Mouse (Mus musculus): ENCODE data around the gene Ncor2. TPM values are rescaled to one million over a fixed set of nuclear protein-coding genes. Genes with fewer than 3 reads are reported as not detected.

The Ncor2 gene
- total RNA-seq, 2 experiments from 2014 or later: 112 to 125 TPM

DNA sequence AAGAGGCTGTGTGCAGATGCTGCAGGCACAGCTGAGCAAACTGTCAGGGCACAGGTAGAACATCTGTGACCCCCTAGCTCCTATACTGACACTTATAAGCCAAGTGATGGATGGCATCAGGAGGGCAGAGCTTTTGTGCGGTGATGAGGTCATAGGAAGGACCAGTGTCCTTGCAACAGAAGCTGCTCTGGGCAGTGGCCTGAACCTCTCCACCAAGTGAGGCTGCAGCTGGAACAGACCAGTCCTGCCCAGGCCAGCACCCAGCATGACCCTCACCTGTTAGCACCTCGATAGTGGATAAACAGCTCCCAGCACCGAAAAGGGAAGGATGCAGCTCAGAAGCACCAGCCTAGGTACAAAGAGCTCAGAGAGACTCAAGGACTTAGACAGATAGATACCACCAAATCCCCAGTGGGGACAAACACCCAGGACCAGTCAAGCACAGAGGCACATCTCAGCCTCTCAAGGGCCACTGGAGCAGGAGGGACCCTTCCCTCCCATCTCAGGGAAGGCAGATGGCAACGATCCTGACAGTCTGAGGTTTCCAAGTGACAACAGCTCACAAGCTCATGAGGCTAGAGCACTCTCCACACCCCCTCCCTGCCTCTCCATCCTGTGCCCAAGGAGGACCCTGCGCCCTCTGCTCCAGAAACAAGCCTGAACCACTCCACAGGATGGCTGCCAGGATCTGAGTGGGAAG is 42.6 kb downstream of the Ncor2 start:
- intact Hi-C loops (cut with DNase I): no loop called here
- DNase-seq: no peak

DNA sequence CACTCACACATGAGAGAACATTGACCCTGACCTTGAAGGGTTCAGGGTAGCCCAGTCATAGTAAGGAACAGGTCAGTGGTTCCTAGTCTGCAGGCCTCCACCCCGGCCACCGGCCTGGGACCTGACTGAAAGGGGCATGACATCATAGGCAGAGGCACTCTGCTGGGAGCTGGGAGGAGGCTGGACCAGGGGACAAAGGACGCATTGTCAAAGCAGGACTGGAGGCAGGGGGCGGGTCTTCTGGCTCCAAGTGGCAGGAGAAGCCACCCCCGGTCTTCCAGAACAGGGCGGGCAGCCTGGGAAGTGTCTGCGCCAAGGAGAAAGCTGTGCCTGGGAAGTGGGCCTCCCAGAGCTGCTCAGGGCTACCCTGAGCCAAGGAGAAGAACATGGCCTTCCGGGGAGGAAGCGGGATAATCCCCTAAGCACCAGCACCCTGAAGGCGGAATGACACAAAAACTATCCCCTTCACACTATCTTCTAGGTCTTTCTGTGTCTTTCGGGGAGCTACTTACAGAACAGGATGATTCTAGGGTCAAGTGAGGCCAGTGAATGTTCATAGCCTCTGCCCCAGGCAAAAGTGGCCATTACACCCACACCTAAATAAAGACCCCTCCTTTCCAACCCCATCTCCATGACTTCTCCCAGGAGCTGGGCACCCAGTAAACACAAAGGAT is 44.1 kb downstream of the Ncor2 start:
- peak; percentile 82 for DNase-seq
- intact Hi-C loops (cut with DNase I): no loop called here

DNA sequence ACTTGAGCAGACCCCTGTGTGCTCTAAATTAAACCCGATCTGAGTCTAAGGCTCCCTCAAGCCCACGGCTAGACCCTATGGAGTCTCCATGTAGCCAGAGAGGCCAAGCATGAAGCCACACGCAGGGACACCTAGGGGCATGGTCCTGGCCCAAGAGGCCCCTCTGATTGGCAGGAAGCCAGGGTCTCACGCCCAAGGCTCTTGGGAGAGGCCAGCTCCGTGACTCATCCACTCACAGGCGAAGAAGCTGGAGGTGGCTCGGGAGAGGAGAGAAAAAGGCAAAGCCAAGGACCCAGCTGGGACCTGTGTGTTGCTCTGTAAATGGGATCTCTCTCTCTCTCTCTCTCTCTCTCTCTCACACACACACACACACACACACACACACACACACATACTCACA is 44.6 kb downstream of the Ncor2 start:
- DNase-seq: peak; percentile 61 to 64
- intact Hi-C loops (cut with DNase I): no loop called here

DNA sequence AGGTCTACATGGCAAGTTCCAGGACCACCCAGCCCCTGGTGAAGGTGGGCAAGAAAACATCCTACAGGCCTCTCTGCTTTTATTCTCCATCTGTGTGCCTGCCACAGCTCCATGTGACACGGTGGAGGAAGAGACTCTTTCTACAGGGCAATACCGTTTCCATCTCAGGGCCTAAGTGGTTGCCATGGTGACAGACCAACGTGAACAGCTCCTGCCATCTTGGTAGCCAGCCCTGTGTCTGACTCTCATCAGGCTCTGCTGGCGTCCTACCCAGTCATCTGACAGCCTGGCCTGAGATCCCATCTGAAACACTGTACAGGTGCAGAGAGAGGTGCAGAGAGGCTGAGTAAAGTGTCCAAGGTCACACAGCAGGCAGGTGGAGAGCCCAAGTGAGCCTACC is 45.4 kb downstream of the Ncor2 start:
- no peak for DNase-seq
- intact Hi-C loops (cut with DNase I): no loop called here

DNA sequence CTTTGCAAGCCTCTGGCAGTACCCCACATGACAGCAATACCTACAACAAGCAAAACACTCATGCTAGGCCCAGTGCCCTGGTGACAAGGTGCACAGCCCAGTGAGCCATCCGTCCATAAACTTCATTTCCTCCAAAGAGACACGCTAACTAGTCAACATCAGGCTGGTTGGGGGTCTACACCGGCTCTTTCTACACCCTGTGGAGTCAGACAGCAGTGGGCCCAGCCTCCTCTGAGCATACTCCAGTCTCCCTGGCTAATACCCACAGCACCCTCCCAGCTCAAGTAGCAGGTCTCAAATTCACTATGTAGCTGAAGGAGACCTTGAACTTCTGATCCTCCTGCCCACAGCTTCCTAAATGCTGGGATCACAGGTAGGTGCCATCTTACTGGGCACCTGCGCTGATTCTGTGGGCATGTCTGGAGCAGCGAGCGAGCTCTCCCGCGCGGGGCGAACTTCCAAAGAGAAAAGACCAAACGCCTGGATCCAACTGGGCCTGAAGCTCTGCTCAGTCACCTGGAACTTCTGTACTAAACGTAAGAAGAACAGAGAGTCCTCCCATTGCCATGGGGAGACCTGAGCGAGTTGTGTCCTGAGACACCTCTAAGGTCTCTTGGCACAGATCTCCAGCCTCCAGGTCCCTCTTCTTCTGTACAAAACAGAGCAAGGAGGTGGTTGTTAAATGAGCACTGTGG is 46.3 kb downstream of the Ncor2 start:
- intact Hi-C loops (cut with DNase I): no loop called here

DNA sequence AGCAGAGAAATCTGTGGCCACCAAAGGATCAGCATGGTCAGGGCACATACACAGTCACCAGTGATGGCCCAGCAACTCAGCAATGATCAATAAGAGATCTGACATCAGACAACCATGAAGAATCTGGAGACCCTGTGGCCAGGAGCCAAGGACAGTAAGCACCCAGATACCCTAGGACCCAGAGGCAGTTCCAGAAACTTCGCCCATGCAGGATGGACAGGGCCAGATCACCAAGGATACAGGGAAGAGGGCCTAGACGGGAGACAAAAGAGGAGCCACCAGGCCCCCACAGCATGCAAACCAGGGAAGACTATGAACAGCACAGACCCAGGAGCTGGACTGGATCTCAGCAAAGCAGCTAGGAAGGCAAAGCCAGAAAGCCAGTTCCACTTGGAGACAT is 47.0 kb downstream of the Ncor2 start:
- intact Hi-C loops (cut with DNase I): no loop called here
- no peak for DNase-seq

More for the DNA sequence above, 46.3 kb downstream of the Ncor2 start:
- DNase-seq: no peak

DNA sequence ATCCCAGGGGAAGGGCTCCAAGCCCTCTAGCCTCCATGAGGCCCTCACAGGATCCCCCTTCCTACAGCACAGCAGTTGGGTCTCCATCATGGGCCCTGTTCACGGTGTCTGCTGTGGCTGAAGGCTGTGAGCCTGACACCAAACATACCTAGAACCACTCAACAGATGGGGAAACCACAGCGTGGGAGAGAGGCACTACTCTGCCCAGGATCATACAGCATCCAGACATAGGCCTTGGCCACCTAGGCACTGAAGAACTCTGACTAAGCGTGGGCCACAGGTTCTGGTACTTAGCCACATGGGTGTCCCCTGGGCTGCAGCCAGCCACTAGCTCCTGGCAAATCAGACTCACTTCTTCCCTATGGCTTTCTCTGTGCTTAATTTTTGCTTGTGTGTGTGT is 48.6 kb downstream of the Ncor2 start:
- intact Hi-C loops (cut with DNase I): no loop called here
- no peak for DNase-seq

DNA sequence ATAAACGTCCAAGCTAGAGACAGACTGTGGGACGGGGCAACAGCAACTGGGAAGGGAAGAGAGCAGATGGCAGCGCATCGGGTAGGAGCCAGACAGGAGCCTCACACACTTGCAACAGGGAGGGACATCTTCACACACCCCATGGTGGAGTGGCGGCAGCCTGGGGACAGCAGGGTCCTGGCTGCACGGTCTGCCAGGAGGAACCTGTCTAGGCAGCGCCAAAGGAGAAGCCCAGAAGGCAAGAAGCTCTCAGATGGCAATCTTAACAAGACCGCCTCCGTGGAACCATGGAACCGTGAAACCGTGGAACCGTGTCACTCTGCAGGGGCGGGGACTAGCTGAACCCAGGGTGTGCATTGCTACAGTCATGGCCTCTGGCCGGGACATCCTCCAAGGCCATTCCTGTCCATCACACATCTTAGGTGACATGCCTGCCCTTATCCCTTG is 50.1 kb downstream of the Ncor2 start:
- no peak for DNase-seq
- intact Hi-C loops (cut with DNase I): no loop called here

DNA sequence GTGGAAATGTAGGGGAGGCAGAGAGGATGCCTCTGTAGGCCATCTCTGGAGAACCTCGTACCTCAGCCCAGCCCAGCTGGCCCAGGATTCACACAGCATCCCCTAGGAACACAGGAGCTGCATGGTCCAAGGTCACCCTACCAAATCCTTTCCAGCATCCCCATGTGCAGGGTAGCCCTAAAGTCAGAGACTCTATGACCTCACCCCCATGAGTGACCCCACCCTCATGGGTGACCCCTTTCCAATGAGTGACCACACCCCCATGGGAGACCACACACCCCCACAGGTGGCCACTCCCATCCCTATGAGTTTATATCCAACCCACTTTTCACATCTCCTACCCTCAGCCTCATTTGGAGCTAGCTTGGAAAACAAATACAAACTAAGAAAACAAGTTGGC is 51.1 kb downstream of the Ncor2 start:
- intact Hi-C loops (cut with DNase I): no loop called here
- no peak for DNase-seq

DNA sequence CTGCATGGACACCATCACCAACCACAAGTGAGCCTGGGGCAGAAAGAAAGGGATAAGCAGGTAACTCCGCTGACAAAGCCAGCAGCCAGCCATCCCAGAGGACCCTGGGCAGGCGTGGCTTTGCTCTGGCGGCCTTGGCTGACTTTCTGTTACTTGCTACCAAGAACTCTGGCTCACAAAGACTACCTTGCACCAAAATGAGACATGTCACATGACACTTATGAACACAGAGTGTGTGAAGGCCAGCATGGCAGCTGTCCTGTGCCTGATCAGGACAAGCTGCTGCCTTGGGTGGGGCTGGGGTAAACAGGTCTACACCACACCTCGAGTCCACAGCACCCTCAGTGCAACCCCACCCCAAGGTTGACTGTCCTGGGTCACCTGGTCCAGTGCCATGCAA is 51.6 kb downstream of the Ncor2 start:
- no peak for DNase-seq
- intact Hi-C loops (cut with DNase I): no loop called here

DNA sequence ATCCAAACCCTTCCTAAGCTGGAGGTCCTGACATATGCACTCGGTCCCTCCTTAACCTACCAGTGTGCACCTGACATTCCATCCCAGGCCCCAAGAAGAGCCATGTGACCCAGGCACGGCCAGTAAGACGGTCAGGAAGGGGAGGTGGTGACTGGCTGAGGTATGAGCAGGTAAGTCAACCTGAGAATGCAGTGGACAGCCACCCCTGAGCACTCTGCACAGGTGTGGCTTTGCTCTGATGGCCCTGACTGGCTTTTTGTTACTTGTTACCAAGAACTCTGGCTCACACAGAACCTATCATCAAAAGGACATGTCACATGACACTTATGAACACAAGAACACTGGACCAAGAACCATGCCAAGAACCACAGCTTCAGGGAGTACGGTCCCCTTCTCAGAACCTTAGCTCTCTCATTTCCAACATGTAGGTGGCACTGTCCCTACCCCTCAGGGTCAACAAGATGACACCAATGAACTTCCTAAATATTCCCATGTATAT is 53.0 kb downstream of the Ncor2 start:
- intact Hi-C loops (cut with DNase I): no loop called here
- no peak for DNase-seq

DNA sequence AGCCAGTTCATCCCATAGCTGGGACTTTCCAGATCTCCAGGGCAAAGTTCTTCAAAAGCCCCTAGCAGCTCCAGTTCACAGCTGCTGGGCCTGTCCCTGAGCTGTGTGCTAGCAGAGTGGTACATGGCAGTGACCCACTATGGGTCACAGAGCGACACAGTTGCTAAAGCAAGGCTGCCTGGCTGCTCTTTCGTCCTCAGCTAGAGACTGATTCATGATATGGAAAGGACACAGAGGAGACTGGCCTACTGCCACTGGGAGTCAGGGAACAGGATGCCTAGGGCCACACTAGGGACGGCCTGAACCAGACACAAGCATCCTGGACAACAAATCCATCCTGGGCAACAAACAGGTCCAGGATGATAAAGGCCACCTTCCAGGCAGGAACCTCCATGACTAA is 53.8 kb downstream of the Ncor2 start:
- intact Hi-C loops (cut with DNase I): no loop called here
- peak in 1 of 2 experiments; percentile 68 for DNase-seq

DNA sequence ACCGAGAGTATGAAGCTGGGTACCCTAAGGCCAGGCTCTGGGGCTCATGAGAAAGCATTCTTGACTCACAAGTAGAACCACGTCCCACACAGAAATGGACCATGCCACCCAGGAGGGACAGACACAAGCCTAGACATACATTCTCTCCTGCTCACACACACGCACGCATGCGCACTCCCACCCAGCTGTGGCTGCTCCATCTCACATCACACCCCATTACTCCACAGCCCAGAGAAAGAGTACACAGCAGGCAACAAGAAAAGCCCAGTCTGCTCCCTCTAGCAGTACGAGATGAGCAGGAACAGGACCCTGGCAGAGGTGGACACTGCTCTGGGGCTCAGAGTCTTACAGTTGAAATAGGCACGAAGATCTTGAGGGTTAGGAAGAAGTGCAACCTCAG is 55.0 kb downstream of the Ncor2 start:
- intact Hi-C loops (cut with DNase I): no loop called here
- DNase-seq: no peak

DNA sequence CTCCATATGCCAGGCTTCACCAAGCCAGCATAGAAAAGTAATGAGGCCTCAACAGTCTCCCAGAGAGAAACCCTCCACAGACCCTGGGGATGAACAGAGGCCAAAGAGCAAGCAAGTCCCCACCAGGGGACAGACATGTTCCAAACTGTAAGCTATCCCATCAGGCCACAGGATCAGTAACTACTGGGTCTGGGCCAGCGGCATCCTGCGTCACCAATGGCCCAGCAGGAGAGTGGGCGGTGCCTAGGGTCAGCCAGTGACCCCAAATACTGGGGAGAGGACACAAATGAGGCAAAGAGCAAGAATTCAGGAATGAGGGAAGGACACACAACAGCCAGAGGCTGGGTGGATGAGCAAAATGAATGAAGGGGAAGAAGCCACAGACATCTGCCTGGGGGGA is 55.8 kb downstream of the Ncor2 start:
- DNase-seq: peak in 1 of 2 experiments; percentile 52
- intact Hi-C loops (cut with DNase I): no loop called here

DNA sequence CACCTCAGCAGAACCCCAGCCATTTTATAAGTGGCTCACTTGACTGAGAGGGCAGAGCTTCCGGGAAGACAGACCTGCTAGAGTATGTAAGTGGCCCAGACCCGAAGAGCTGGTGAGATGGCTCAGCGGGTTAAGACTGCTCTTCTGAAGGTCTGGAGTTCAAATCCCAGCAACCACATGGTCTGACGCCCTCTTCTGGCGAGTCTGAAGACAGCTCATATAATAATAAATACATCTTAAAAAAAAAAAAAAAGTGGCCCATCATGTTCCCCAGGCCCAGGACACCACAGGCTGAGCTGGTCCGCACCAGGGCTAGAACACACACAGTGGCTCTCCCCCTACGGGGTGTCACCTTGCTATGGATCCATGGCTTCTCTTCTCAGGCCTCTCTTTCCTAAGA is 56.5 kb downstream of the Ncor2 start:
- intact Hi-C loops (cut with DNase I): no loop called here
- no peak for DNase-seq

DNA sequence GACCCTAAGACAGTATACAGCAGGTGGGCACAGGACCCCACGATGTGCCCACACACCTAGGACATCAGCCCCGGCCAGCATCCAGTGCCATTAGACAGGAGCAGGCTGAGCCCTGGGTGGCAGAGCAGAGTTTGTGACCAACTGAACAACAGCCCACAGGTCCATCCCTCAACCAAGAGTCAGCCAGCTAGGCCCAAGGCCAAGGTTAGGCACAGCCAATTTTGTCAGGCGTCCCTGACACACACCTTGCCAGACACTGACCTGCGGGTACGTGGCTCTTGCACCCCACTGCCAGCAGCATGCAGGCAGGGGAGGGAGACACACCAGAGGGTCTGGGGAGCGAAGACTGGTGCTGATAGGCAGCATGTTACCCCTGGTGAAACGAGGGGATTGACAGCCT is 57.0 kb downstream of the Ncor2 start:
- intact Hi-C loops (cut with DNase I): no loop called here
- DNase-seq: no peak

DNA sequence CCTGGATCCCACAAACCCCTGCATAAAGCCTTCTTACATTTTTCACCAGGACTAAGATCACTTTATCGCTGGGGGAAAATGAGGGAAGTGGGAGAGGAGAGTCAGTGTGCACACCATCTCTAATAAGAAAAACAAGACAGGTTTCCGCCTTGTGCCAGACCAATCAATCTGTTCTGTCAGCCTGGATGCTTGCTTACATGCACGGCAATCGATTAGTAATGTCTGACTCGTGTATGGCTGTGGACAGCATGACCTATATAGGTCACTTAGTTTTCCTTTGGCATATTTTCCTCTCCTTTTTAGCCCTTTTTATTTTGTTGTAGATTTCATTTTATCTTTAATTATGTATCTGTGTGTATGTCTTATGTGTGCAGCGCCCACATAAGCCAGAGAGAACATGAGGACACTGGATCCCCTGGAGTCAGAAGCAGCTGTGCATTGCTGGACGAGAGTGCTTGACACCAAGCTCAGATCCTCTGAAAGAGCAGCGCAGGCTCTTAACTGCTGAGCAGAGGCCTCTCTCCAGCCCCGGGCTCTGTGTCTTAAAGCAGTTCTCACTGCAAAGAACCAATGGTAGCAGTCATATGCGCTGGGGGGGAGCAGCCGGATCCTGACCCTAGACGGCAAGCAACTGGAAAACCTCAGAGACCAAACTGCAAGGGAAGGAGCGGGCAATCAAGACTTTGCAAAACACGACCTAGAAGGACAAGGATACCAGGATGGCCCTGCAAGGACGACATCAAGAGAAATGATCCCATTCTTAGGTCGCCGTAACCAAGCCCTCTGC is 58.3 kb downstream of the Ncor2 start:
- intact Hi-C loops (cut with DNase I): no loop called here
- DNase-seq: no peak

DNA sequence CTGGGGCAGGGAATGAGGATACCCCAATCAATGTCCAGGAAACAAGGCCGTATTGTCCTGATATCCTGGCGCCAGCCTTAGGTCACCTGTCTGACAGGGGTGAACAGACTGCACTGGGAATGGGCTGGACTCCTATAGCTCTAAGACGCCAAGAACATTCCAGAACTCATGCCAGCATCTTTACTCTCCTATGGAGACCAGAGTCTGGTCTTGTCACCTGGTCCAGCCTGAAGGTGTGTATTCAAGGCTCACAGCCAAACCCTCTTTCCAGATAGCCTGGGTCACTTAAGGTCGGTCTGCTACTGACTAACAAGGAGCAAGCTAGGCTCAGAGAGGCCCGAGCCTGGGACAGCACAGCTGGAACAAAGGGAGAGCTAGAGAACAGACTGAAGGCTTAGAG is 61.8 kb downstream of the Ncor2 start:
- intact Hi-C loops (cut with DNase I): no loop called here
- DNase-seq: peak in 1 of 2 experiments; percentile 48

DNA sequence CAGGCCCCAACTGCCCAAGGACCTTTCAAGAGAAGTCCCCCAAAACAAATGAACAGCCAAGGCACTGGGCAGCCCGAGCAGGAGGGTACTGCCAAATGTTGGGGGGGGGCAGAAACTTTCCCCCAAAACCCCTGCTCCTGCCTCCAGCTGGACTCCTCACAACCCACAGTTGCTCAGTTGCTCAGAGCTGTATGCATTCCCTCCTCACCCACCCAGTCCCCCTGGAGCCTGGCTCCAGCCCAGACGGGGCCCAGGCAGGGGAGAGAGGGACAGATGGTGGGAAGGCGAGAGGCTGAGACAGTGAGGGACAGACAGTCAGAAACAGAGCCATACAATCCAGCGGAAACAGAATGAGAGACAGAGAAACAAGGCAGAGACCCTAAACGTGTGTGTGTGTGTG is 66.0 kb downstream of the Ncor2 start:
- DNase-seq: no peak
- intact Hi-C loops (cut with DNase I): no loop called here

DNA sequence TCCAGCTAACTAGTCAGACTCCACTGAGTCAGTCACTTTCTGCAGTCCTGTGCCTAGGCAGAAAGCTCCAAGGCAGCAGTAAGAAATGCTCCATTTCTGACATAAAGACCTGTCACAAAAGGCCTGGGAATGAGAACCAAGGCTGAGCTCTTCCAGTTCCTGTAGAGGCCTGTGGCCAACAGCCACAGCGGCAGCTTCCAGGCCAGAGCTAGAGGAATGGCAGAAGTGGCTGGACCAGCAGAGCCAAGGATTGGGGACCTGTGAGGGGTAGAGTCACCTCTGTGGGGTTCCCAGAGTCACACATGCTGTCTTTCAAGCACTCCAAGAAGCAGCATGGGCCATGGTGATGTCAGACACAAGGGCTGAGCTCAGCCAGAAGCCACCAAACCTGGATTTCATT is 66.4 kb downstream of the Ncor2 start:
- intact Hi-C loops (cut with DNase I): no loop called here
- no peak for DNase-seq

DNA sequence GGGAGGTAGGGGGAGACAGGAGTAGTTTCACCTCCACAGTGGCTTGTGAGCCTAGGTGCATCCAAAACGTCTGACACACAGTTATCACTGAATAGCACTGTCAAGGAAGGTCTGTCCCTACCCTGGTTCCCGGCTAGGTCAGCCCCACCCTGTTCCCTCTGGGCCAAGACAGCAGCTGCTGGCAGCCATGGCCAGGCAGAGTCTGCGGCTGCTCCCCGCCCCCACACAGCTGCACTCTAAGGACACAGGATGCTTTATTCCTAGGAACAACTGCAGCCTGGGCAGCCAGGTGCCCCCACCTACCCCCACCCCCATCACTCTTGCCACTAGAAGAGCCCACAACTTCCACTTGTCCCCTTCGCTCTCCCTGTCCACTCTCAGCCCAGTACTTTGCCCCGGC is 67.9 kb downstream of the Ncor2 start:
- intact Hi-C loops (cut with DNase I): no loop called here
- peak; percentile 72 to 78 for DNase-seq
